Mouse (Mus musculus) brown adipose tissue, adult 24 weeks (tissue): ENCODE results near the gene Gm9821. TPM values are rescaled to one million over a fixed set of nuclear protein-coding genes. Genes with fewer than 3 reads are reported as not detected.

Source experiments
- H3K27ac ChIP-seq: fragments of 200-500 bp; replicated peaks from 2 replicates; pipeline ENCODE4 v1.5.1; 2012; ENCODE audit warnings: low read depth, mild to moderate bottlenecking, low read length
- H3K4me1 ChIP-seq: fragments of 200-500 bp; 2 replicates; pipeline ENCODE4 v1.6.1; 2012; ENCODE audit warnings: low read length, mixed read lengths; ENCODE audit not compliant: control insufficient read depth, insufficient read depth, insufficient read length
- H3K4me3 ChIP-seq: fragments of 200-500 bp; 2 replicates; pipeline ENCODE4 v1.5.1; 2012; ENCODE audit warnings: low read depth, mild to moderate bottlenecking, low read length, moderate library complexity; ENCODE audit not compliant: insufficient read depth
- polyA plus RNA-seq: library from polyadenylated mRNA; stranded (reverse); fragments of >200 nt; gene quantifications from 2 replicates; pipeline ENCODE4 v1.2.4, GENCODE M21; 2012; ENCODE audit not compliant: missing spikeins, insufficient read depth, insufficient read length

Gm9821 gene
- polyA plus RNA-seq, 1 experiment: not detected

GRCm38 (mm10) chr2:91986071-91986470 lies 40.6 kb downstream of the Gm9821 start:
- Histone ChIP-seq H3K27ac (no peak overlapping the region), H3K4me3 (no peak overlapping the region), H3K4me1 (no peaks in the 10 kb centered on the region)

GRCm38 (mm10) chr2:91987542-91987941 lies 42.0 kb downstream of the Gm9821 start:
- H3K27ac ChIP-seq: no peak overlapping the region
- H3K4me1 ChIP-seq: no peaks in the 10 kb centered on the region
- no peak overlapping the region for H3K4me3 ChIP-seq

DNA sequence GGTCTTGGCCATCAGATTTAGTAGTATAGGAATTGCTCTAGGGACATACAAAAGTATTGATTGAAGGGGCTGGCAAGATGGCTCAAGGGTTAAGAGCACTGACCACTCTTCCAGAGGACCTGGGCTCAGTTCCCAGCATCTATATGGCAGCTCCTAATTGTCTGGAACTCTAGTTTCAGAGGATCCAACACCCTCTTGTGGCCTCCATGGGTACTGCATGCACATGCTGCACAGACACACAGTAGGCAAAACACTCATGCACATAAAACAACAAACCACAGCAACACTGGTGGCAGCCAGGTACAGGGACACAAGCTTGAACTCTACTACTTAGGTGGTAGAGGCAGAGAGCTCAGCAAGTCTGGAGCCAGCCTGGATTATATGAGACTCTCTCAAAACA lies 44.2 kb downstream of the Gm9821 start:
- H3K4me1 ChIP-seq: peaks cover 3% of the 10 kb centered on the region; the same call in 1 of the 2 replicates
- no peak overlapping the region for H3K27ac ChIP-seq
- H3K4me3 ChIP-seq: no peak overlapping the region

GRCm38 (mm10) chr2:91993409-91993808 lies 47.9 kb downstream of the Gm9821 start:
- Histone ChIP-seq H3K27ac (no peak overlapping the region), H3K4me3 (no peak overlapping the region), H3K4me1 (peaks cover 3% of the 10 kb centered on the region; the same call in 1 of the 2 replicates)

GRCm38 (mm10) chr2:91996006-91996405 lies 50.5 kb downstream of the Gm9821 start:
- Histone ChIP-seq H3K27ac (no peak overlapping the region), H3K4me1 (peaks cover 3% of the 10 kb centered on the region; the same call in 1 of the 2 replicates), H3K4me3 (no peak overlapping the region)

Other genes with a start within 250 kb of the Gm9821 start
- 19.4 and 19.5 TPM in 2 replicates for gene Atg13, start 235.1 kb upstream of the Gm9821 start, polyA plus RNA-seq
- gene Harbi1, start 234.9 kb upstream of the Gm9821 start, polyA plus RNA-seq: 4.4 and 7.8 TPM in 2 replicates
- 6.9 and 8.1 TPM in 2 replicates for gene Ambra1, start 215.6 kb upstream of the Gm9821 start, polyA plus RNA-seq
- not detected in 2 replicates for gene Chrm4, start 18.5 kb upstream of the Gm9821 start, polyA plus RNA-seq
- gene Mdk, start 13.4 kb upstream of the Gm9821 start, polyA plus RNA-seq: 1.8 TPM in 1 of 2 replicates, not detected in the other
- gene Dgkz, start 30.2 kb downstream of the Gm9821 start, polyA plus RNA-seq: 8.1 and 11.2 TPM in 2 replicates
- gene Creb3l1, start 78.8 kb downstream of the Gm9821 start, polyA plus RNA-seq: 4.5 and 5.6 TPM in 2 replicates
- gene Phf21a, start 147.4 kb downstream of the Gm9821 start, polyA plus RNA-seq: 11.0 and 25.3 TPM in 2 replicates